Mouse (Mus musculus) adrenal gland, postnatal 14 days (tissue): Measurements from ENCODE around the gene Rasgef1b. TPM values are rescaled to one million over a fixed set of nuclear protein-coding genes. Genes with fewer than 3 reads are reported as not detected.
"Not testable (repeated sequence)": the region's sequence is repeated elsewhere in the genome, so short reads cannot be mapped to it uniquely, and the experiment has no call there.

Experiments used
- DNase-seq: peaks from one replicate; pipeline ENCODE4 v3.0.0; 2021; ENCODE audit warnings: mixed read lengths
- total RNA-seq: library from RNA; stranded (reverse); gene quantifications from 2 replicates; pipeline ENCODE4 v1.2.3, GENCODE M21; 2021

Gene Rasgef1b
- total RNA-seq, 1 experiment from 2014 or later: 14.3 TPM

DNA sequence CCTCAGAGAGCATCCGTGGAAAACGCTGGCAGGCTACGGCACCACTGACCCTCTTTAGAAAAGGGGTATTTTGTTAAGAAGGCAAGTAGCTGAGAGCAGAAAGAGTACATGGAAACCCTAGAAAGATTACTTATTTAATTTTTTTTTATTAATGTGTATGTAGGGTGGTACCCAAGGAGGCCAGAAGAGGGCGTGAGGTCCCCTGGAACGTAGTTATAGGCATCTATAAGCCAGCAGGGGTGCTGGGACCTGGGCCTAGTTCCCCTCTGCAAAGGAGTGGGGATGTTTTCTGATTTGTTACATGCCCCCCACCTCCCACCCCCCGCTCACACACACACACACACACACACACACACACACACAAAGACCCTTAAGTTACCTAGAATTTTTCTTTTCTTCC is 480.9 kb downstream of the Rasgef1b start:
- DNase-seq: no peak

DNA sequence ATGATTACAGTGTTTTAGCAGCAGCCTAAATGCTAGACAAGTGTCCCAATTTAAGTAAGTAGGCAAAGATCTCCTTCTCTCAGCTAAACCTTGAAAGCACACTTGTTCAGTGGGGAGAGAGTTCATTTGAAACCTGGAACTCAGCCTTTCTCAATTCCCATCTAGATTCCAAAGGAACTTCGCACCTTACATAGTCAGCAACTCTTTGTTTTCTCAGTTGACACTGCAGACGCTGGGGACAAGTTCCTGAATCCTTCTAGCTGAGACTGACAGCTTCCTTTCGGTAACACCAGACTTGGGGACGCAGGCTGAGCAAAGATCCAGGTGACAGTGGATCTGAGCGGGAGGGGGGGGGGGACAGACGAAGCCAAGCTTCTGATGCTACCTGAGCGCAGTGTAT is 481.4 kb downstream of the Rasgef1b start:
- no peak for DNase-seq

DNA sequence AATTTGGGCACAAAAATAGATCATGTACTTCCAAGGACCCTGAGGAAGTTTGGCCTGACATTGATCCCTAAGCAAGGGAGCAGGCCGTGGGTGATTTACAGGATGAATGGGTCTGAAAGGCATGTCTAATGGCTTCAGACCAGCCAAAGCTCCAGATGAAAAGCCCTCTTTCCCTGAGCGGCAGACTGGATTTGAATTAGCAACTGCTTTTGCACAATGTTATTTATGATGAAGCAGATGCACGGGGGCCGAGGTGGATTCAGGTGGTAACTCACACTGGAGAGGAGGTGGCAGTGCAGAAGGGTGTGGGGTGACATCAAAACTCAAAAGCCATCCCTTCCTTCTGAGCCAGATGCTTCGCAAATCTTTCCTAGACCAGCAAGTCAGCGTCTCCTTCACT is 481.9 kb downstream of the Rasgef1b start:
- DNase-seq: no peak

DNA sequence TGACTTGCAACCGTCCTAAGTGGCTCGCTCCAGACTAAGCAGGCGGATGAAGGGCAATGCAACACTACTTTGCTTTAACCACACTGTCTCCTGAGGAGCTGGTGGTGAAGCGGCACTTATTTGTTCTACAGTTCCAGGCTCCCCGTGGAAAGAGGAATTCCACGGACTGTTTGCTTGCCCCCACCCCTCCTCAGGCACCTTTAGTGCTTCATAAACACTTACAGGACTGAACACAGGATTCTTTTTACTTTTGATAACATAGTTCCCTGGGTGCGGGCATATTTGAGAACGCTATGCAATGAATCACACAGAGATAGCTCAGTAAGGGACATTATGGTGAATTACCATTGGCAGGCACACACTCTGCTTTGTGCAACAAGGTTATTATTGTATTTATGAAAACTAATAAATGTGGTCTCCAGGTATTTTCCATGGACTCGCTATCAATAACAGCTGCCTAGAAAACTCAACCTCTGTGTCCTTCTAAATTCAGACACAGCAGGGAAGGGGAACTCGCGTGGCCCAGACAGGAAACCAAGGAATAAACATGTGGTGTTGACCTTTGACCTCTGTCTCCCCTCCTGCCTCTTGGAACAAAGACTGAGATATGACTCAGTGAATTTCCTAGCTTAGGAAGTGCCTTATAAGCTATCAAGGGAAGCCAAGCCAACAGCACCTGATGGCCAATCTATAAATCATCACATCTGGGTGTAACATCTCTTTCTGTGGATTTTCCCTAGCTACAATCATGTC is 486.7 kb downstream of the Rasgef1b start:
- DNase-seq: no peak

DNA sequence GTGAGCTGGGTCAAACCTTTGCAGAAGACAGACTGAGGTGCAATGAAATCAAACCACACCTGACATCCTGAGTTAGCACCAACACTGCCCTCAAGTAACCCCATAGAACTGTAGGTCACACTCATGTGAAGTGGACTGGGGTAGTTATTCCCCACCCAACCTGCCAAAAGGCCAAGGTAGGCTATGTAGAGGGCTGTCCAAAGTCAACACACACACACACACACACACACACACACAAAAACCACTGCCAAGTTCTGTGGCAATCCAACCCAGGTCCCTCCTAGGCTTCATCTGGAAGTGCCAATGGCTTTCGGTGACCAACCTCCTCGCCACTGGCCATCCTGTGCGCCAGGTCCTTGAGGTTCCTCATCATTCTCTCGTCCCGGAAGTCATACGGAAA is 488.4 kb downstream of the Rasgef1b start:
- no peak for DNase-seq

DNA sequence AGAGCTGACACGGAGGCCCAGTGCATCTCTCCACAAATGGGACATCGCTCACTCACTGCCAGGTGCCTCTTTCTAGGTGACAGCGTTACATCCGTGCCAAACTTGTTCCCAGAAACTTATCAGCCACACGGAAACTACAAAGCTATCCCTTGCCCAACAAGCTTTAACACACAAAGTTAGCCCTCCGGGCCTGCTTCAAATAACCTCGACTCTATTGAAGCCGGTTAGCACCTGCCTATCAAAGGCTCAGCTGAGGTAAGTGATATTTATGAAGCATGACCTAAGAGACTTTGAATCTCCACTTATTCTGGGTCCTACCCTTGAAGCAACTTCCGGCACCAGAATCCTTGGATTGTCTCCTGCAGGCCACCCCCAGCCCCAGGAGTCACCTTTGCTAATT is 489.2 kb downstream of the Rasgef1b start:
- DNase-seq: no peak

DNA sequence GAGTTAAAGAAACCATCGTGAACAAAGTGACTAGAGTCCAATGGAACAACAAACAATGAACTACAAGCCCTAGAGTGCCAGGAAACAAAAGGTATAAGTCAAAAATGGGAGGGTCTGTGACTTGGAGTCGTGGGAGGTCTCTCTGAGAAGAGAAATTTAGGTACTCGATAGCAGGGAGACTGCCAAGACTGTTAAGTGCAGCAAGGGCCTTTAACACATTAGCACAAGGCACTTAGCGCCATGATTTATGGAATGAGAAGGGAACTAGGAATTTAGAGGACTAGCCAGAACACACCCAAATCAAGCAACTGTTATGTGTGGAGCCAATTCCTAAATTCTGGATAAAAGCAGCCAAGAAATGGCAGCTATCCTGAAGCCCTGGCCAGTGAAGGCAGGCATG is 490.7 kb downstream of the Rasgef1b start:
- no peak for DNase-seq

DNA sequence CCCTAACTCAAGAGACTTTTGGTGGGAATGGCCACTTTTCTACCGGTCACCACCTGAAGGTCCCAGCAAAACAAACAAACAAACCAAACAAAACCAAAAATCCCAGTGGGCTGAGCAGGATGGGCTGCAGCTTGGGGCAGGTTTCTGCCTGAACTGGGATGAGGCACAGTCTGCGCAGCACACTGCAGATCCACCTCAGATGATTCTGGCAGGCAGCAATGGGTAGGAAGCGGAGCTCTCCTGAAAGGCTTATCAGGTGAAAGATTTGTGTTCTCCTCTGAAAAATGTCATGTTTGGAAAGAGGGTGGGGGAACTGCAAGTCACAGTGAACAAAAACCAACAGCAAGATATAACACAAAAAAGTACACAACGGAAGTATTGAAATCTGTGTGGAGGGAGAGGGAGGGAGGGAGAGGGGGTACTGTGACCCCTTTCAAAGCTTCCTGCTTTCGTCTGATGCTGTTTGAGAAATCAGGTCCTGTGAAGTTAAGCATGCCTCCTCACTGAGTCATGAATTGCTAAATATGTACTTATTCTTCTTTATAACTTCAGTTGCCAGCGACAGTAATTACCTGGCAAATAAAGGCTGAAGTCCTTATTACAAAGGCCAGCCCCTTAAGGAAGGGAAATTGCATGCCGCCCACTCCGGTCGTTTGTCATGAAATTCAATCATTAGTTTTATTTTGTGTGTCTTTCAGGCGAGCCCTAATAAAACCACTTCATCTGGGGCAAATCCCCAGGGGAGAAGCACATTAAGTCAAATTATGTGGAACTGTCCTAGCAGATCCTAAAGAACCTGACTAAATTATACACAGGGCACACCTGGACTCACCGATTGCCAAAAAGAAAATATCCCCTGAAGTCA is 491.7 kb downstream of the Rasgef1b start:
- no peak for DNase-seq

DNA sequence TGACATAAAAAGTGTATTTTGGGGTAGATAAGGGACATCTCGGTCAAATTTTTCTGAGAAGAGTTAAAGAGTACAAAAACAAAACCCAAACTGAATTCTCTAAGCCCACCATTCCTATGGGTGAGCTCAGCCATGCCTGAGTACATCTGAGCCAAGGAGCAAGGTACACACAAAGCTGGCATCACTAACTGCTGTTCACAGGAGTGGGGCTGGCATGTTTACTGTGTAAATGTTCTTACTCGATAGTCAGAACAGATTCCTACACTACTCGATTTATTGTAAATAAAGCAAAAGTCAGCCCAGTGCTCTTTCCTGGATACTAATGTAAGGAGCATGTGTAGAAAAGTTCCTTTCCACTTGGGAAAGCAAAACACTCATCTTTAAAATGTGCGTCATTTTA is 492.4 kb downstream of the Rasgef1b start:
- no peak for DNase-seq

DNA sequence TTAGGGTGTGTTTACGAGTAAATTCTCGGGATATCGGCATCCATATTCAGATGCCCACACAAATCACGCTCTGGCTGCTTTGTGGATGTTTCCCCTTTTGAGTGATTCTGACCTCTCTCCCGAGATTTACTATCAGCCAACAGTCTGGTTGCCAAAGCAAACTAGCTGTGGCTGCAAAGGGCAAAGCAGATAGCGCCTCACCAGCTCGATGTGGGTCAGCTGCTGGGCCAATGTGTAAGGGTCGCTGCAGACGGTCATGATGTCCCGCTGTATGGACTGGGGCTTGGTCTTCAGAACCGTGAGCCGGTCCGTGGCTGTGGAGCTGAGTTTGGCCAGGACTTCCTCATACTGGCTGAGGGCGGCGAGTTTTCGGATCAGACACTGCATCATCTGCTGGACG is 494.6 kb downstream of the Rasgef1b start:
- DNase-seq: no peak

DNA sequence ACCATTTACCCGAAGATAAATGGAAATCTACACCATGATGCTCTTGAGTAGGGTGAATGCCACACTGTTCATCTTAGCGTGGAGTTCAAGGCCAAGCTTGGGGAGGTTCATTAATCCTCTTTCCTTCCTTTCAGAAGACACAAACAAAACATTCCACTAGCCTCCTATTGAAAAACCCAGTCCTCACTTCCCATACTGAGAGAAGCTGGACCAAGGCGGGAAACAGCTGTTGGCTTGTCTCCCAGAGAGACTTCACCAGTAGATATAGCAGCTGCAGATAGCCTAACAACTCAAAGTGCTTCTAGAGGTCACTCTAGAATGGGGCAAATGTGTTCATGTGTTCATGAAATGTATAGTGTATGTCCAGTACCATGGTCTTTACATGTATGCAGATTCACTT is 495.7 kb downstream of the Rasgef1b start:
- no peak for DNase-seq

DNA sequence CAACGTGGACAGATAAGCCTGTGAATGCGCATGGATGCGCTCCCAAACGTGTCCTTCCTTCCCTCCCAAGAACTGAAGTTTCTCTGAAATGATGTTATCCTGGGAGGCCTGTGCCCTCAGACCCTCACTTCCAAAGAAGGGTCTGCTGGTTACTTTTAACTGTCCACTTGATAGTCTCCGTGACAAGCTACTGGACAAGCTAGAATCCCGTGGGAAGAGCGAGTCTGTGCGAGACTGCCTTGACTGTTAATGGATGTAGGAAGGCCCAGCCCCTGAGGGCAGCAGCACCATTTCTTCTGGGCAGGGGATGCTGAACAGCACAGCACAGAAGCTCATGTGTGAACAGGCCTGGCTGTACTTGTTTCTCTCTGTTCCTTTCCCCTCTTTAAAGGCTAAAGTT is 496.5 kb downstream of the Rasgef1b start:
- DNase-seq: no peak

DNA sequence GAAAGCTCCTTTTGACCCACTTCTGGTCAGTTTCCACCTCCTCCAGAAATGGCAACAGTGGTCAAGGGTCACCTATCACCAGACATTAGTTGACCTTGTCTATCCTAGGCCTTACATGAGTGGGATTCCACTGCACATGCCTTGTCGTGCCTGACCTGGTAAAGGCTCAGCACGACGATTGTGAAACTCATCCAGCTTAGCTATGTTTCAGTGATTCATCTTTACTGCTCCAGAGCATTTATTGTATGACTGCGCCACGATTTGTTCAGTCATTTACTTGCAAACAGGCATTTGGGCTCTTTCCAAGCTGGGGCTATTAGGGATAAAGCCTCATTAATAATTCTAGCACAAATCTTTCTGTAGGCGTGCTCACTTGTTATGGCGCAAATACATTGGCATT is 498.4 kb downstream of the Rasgef1b start:
- no peak for DNase-seq

DNA sequence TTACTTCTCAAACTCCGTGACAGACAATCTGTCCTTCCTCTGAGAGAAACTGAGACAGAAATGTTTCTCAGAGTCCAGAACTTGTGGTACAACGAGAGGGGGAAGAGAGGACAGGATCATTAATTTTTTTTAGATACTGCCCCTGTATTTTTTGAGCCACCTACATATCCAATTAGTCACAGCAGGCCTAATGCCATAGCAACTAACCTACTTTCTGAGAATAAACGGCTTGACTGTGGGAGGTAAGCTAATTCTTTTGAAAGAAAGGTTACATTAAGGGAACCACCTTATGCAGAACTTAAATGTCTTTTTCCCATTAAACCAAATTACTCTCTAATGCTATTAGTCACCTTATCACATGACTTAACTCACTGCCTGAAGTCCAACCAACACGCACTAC is 501.5 kb downstream of the Rasgef1b start:
- DNase-seq: no peak

DNA sequence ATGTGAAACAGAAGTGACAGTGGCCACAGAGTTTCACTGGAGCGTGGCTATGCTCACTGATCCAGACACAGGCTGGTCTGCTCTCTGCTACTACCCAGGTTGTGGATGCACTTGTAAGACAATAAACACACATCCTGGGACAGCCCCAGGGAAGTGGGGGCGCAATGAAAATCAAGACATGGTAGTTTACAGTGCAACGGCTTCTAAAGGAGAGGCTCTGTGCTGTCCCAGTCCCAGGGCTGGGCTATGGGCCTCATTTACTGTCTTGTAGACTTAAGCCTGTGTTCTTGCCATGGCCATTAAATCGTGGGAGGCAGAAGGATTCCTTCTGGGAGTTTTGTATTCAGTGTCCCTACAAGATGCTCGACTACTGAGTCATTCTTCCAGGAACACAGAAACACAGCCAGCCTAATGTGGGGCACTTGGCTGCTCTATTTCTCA is 504.3 kb downstream of the Rasgef1b start:
- DNase-seq: no peak

DNA sequence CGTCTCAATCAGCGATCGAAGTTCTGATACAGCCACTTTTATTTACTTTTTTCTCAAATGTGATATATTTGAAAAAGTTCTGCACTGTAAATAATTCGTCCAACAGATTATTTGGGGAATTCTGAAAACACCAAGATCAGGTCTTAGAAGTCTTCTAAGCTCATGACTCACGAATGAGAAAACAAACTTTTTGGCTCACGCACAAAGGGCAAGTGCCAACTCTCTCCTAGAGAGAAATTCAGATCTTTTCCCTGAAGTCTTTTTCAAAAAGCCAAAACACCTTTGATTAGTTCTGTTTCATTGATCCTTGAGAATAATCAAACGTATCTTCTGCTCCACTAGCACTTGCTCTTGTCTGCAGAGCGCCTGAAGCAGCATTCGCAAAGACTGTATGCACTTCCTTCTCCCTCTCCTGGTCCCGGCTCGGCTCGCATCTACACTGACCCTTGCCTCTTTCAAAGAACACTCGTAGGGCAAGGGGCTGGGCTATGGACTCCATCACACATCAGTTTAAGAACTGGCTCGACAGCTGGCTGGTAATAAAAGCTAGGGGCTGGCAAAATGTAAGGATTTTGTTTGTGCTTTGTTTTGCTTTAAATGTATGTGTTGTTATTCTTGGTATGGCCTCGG is 504.9 kb downstream of the Rasgef1b start:
- DNase-seq: no peak

DNA sequence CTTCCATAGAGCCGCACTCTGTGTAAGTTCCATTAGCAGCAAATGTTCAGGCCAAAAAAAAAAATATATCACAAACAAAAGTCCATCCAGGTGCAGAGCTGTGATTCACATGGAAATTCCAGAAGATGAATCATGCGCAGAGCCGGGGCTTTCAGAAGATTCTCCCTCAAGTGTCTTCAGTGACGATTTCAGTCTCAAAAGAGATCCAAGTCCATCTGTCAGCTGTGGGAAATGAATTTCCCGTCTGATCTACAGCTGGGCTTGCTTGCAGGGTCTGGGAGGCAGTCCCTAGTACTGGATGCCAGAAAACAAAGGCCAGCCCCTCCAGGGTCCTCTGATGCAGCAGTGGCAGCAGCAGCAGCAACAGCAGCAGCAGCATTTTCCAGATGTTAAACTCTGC is 510.5 kb downstream of the Rasgef1b start:
- DNase-seq: no peak

DNA sequence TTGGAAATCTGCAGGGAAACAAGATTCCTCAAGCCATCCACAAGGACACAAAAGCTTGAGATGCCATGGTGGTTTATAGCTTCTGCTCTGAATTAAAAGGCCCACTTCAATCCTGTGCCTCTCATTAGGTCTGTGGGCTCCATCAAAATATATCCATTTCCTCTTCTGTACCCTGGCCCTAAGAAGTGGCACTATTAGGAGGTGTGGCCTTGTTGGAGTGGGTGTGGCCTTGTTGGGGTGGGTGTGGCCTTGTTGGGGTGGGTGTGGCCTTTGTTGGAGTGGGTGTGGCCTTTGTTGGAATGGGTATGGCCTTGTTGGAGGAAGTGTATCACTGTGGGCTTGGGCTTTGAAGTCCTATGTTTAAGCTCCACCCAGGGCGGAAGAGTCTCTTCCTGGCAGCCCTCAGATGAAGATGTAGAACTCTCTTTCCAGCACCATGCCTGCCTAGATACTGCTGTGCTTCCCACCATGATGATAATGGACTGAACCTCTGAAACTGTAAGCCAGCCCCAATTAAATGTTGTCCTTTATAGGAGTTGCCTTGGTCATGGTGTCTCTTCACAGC is 512.2 kb downstream of the Rasgef1b start:
- DNase-seq: not testable (repeated sequence)

DNA sequence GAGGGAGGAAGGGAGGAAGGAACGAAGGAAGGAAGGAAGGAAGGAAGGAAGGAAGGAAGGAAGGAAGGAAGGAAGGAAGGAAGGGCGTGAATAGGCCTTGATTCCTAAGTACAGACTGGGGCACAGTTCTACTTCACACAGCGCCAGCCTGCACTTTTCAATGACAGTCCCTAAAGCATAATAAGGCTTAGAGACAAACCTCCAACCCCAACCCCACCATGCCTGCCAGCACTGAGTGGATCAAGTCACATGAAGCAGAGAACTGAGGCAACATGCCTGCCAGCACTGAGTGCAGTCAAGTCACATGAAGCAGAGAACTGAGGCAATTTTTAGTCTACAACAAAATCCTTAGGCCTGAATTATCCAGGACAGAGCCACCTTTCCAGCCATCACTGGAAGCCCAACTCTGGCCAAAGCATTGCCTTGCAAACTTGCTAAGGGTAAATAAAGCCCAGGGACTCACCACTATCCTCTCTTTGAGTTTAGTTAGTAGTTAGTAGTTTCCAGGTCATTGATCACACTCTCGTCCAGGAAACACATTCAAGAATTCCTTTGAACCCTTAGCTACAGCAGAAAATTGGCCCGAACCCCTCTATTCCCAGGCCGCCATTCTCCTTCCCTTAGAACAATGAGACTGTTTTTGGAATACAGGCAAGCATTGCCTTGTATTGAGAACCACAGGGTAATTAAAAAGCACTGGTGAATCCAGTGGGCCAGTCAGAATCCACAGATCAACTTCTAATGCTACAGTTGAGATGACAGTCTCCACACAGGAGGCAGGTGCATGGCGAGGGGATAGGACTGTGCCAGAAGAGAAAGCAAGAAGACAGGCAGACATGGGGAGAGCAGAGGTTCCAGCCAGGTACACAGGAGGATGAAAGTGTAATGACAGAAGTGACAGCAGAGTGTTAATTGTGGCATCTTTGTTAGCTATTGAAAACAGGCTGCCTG is 513.4 kb downstream of the Rasgef1b start:
- no peak for DNase-seq

DNA sequence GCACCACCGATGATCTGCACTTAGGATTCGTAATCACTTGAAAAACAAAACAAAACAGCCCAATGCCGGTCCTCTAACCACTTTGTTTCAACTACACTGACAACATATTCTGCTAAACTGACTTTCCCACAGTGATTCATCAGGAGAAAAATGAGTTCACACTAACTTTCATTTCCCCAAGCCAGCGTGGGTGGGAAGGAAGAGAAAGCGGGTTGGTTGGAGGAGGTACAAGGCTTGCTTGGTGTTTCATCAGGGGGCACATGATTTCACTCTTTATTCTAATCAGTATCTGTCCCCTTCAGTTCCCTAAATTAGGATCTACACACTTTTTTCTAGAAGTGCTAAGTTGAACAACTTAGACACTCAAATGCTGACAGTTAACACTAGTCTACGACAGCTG is 514.5 kb downstream of the Rasgef1b start:
- no peak for DNase-seq

DNA sequence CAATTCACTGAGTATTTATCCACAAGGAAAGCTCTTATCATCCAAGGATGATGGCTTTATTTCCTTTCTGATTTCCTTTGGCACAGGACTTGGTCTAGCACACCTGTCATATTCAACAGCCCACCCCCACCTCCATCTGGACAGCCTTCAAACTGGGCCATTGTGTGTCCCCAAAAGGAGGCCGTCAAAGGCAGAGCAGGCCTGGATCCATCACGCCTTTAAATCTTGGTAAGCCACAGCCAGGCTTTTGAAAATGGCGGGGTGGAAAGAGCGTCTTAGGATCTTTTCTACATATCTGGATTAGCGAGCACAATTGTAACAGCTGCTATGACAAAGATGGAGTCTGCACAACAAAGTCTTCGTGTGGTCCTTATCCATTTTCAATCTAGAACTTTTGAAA is 515.7 kb downstream of the Rasgef1b start:
- no peak for DNase-seq

DNA sequence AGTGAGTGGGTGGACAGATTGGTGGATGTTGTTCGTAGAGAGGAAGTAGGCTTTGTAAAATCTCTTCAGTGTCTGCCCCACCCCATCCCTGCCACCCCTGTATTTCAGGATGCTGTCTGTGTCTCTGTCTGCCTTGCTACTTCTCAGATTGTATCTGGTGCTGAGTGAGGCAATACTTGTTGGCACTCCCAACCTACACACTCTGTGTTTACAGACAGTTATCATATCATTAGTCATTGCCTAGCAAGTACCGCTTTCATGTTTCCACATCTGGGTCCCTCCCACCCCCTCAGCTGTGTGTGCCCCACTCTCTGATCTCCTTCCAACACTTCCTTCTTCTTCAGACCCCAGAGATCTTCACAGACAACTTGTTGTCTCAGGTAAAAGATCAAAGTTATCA is 525.4 kb downstream of the Rasgef1b start:
- no peak for DNase-seq
